Mouse (Mus musculus): ENCODE data around the gene Ppp1cc. TPM values are rescaled to one million over a fixed set of nuclear protein-coding genes. Genes with fewer than 3 reads are reported as not detected.

Gene Ppp1cc
- polyA plus RNA-seq, 1 experiment from 2014 or later = 311 TPM

GRCm38 (mm10) chr5:122158557-122159515, 758 bp downstream of the Ppp1cc start:
- peak; percentile 33 for DNase-seq (ENCODE audit: low spot score)
- Histone ChIP-seq H3K27ac (peak overlapping the region; percentile 97), H3K27me3 (ENCODE audit: insufficient read depth, poor library complexity, severe bottlenecking) (0 out of 2 replicates have a peak, but pooled peaks cover 6% of the 10 kb centered on the region), H3K4me1 (replicated peaks) (peaks cover 71% of the 10 kb centered on the region), H3K36me3 (peaks cover 45% of the 10 kb centered on the region), H3K4me3 (peak overlapping the region; percentile 78), H3K9me3 (no peaks in the 10 kb centered on the region)
- 3% methylated on average over 42 of the region's 42 CpGs for WGBS

- no peaks in the 10 kb centered on the region for H3K27me3 ChIP-seq (ENCODE audit: insufficient read depth, poor library complexity, severe bottlenecking)
- no peak overlapping the region for H3K27ac ChIP-seq
- H3K9me3 ChIP-seq = no peaks in the 10 kb centered on the region
- WGBS = 76% methylated on average over 6 of the region's 6 CpGs
- peaks cover 89% of the 10 kb centered on the region for H3K36me3 ChIP-seq
- peaks cover 75% of the 10 kb centered on the region for H3K4me1 ChIP-seq (replicated peaks)
- no peak for DNase-seq (ENCODE audit: low spot score)
- H3K4me3 ChIP-seq = no peak overlapping the region
Measured at GRCm38 (mm10) chr5:122163194-122163593, 5.1 kb downstream of the Ppp1cc start.

- Histone ChIP-seq H3K27ac (no peak overlapping the region), H3K9me3 (no peaks in the 10 kb centered on the region), H3K27me3 (ENCODE audit: insufficient read depth, poor library complexity, severe bottlenecking) (no peaks in the 10 kb centered on the region), H3K36me3 (peaks cover 97% of the 10 kb centered on the region), H3K4me3 (no peak overlapping the region), H3K4me1 (replicated peaks) (peaks cover 75% of the 10 kb centered on the region)
- WGBS = 82% methylated on average over 3 of the region's 3 CpGs
- no peak for DNase-seq (ENCODE audit: low spot score)
Measured at GRCm38 (mm10) chr5:122164011-122164410, 5.9 kb downstream of the Ppp1cc start.

- peaks cover 64% of the 10 kb centered on the region for H3K4me1 ChIP-seq (replicated peaks)
- DNase-seq (ENCODE audit: low spot score) = no peak
- 73% methylated on average over 6 of the region's 6 CpGs for WGBS
- no peaks in the 10 kb centered on the region for H3K27me3 ChIP-seq (ENCODE audit: insufficient read depth, poor library complexity, severe bottlenecking)
- no peak overlapping the region for H3K27ac ChIP-seq
- H3K36me3 ChIP-seq = peaks cover 100% of the 10 kb centered on the region
- H3K4me3 ChIP-seq = peak overlapping the region; percentile 11; the same call in 1 of the 2 replicates
- no peaks in the 10 kb centered on the region for H3K9me3 ChIP-seq
Measured at GRCm38 (mm10) chr5:122165233-122165915, 7.3 kb downstream of the Ppp1cc start.

- Histone ChIP-seq H3K9me3 (no peaks in the 10 kb centered on the region), H3K27ac (peak overlapping the region; percentile 50; the same call in 1 of the 2 replicates), H3K36me3 (peaks cover 100% of the 10 kb centered on the region), H3K27me3 (ENCODE audit: insufficient read depth, poor library complexity, severe bottlenecking) (no peaks in the 10 kb centered on the region), H3K4me1 (replicated peaks) (peaks cover 51% of the 10 kb centered on the region), H3K4me3 (no peak overlapping the region)
- no peak for DNase-seq (ENCODE audit: low spot score)
- WGBS = 69% methylated on average over 8 of the region's 8 CpGs
Measured at GRCm38 (mm10) chr5:122166636-122167161, 8.6 kb downstream of the Ppp1cc start.

- Histone ChIP-seq H3K4me1 (replicated peaks) (peaks cover 33% of the 10 kb centered on the region), H3K27ac (no peak overlapping the region), H3K9me3 (no peaks in the 10 kb centered on the region), H3K36me3 (peaks cover 100% of the 10 kb centered on the region), H3K27me3 (ENCODE audit: insufficient read depth, poor library complexity, severe bottlenecking) (no peaks in the 10 kb centered on the region), H3K4me3 (no peak overlapping the region)
- no peak for DNase-seq (ENCODE audit: low spot score)
- WGBS = 95% methylated on average over 14 of the region's 14 CpGs
Measured at GRCm38 (mm10) chr5:122168344-122169069, 10.4 kb downstream of the Ppp1cc start.

- Histone ChIP-seq H3K4me1 (replicated peaks) (peaks cover 8% of the 10 kb centered on the region), H3K27me3 (ENCODE audit: insufficient read depth, poor library complexity, severe bottlenecking) (no peaks in the 10 kb centered on the region), H3K27ac (no peak overlapping the region), H3K4me3 (no peak overlapping the region), H3K9me3 (no peaks in the 10 kb centered on the region), H3K36me3 (peaks cover 90% of the 10 kb centered on the region)
- 94% methylated on average over 8 of the region's 8 CpGs for WGBS
- DNase-seq (ENCODE audit: low spot score) = no peak
Measured at GRCm38 (mm10) chr5:122171058-122171457, 13.0 kb downstream of the Ppp1cc start.

- Histone ChIP-seq H3K27me3 (ENCODE audit: insufficient read depth, poor library complexity, severe bottlenecking) (no peaks in the 10 kb centered on the region), H3K4me3 (no peak overlapping the region), H3K9me3 (no peaks in the 10 kb centered on the region), H3K36me3 (peaks cover 74% of the 10 kb centered on the region), H3K27ac (no peak overlapping the region), H3K4me1 (replicated peaks) (no peaks in the 10 kb centered on the region)
- WGBS = 81% methylated on average over 2 of the region's 2 CpGs
- no peak for DNase-seq (ENCODE audit: low spot score)
Measured at GRCm38 (mm10) chr5:122175402-122175801, 17.3 kb downstream of the Ppp1cc start.

GRCm38 (mm10) chr5:122175961-122176360, 17.9 kb downstream of the Ppp1cc start:
- Histone ChIP-seq H3K9me3 (no peaks in the 10 kb centered on the region), H3K4me3 (no peak overlapping the region), H3K4me1 (replicated peaks) (no peaks in the 10 kb centered on the region), H3K36me3 (peaks cover 68% of the 10 kb centered on the region), H3K27ac (no peak overlapping the region), H3K27me3 (ENCODE audit: insufficient read depth, poor library complexity, severe bottlenecking) (no peaks in the 10 kb centered on the region)
- 91% methylated on average over 7 of the region's 7 CpGs for WGBS
- no peak for DNase-seq (ENCODE audit: low spot score)

- Histone ChIP-seq H3K4me1 (replicated peaks) (no peaks in the 10 kb centered on the region), H3K4me3 (no peak overlapping the region), H3K27me3 (ENCODE audit: insufficient read depth, poor library complexity, severe bottlenecking) (no peaks in the 10 kb centered on the region), H3K9me3 (no peaks in the 10 kb centered on the region), H3K27ac (no peak overlapping the region), H3K36me3 (peaks cover 64% of the 10 kb centered on the region)
- WGBS = 65% methylated on average over 1 of the region's 1 CpGs
- DNase-seq (ENCODE audit: low spot score) = peak; percentile 35
Measured at GRCm38 (mm10) chr5:122176398-122176797, 18.3 kb downstream of the Ppp1cc start.

- no peak for DNase-seq (ENCODE audit: low spot score)
- Histone ChIP-seq H3K27me3 (ENCODE audit: insufficient read depth, poor library complexity, severe bottlenecking) (no peaks in the 10 kb centered on the region), H3K4me1 (replicated peaks) (no peaks in the 10 kb centered on the region), H3K27ac (0 out of 2 replicates have a peak overlapping the region, but pooled peaks have one; percentile 3), H3K4me3 (no peak overlapping the region), H3K36me3 (peaks cover 47% of the 10 kb centered on the region), H3K9me3 (peaks cover 4% of the 10 kb centered on the region; the same call in 1 of the 2 replicates)
- WGBS = 66% methylated on average over 6 of the region's 6 CpGs
Measured at GRCm38 (mm10) chr5:122179665-122180064, 21.6 kb downstream of the Ppp1cc start.

- H3K4me1 ChIP-seq (replicated peaks) = no peaks in the 10 kb centered on the region
- no peak for DNase-seq (ENCODE audit: low spot score)
- H3K36me3 ChIP-seq = peaks cover 14% of the 10 kb centered on the region; the same call in 1 of the 2 replicates
- peaks cover 11% of the 10 kb centered on the region; the same call in 1 of the 2 replicates for H3K9me3 ChIP-seq
- no peak overlapping the region for H3K27ac ChIP-seq
- 80% methylated on average over 7 of the region's 7 CpGs for WGBS
- H3K27me3 ChIP-seq (ENCODE audit: insufficient read depth, poor library complexity, severe bottlenecking) = no peaks in the 10 kb centered on the region
- H3K4me3 ChIP-seq = no peak overlapping the region
Measured at GRCm38 (mm10) chr5:122184283-122184806, 26.3 kb downstream of the Ppp1cc start.
